11 mouse cellular contexts compared by ENCODE assay signal in the genomic region with DNA sequence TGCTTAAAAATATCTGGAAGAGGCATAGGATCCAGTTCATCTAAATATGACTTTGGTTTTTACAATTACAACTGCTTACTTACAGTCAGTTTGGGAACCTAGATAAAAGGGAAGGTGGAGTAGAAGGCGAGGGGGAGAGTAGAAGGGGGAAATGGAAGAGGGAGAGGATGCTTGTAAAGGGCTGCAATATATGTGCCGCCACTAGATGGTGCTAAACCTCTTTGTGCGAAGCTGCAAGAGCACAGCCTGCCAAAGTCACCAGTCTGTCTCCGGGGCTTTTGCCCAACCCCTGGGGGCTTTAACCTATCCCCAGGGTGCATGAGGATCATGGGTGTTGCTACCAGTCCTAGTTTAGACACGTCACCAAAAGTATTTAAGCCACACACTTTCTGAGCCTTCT. TPM values are rescaled to one million over a fixed set of nuclear protein-coding genes. Genes with fewer than 3 reads are reported as not detected.
A peak's percentile ranks its signal among the peaks of the same experiment; 100 is the strongest.
DNase-seq lines count a peak whose midpoint lies in the region; ATAC-seq and TF ChIP-seq lines count a peak whose summit lies in the region.
"Not testable (repeated sequence)": the region's sequence is repeated elsewhere in the genome, so short reads cannot be mapped to it uniquely, and the experiment has no call there.
"Had no signal": no experiment of that assay in that cellular context is flagged by ENCODE, and none has a peak within 500 bp of the region (broad histone marks: within the 10 kb centered on the region; RNA-seq: fewer than 3 reads in every experiment).

No protein-coding gene starts in this region.

- peak; percentile 64 for DNase-seq in 416B (ENCODE audit: low read depth)
- DNase-seq in adrenal gland, adult 2 months: peak; percentile 7
- peak; percentile 4 for DNase-seq in gastrocnemius, postnatal 14 days
- peak; percentile 32 for DNase-seq in kidney, adult 9 months
- peak; percentile 83 for DNase-seq in limb, embryonic 11.5 days (ENCODE audit: low spot score)
- peak; percentile 55 for DNase-seq in midbrain, postnatal 0 days (ENCODE audit: low spot score)
- peak; percentile 58 for DNase-seq in stomach, postnatal 0 days (ENCODE audit: low spot score)

- peak; percentile 74 for TF ChIP-seq CTCF in midbrain, postnatal 0 days (IDR thresholded peaks at IDR 0.05)
- TF ChIP-seq CTCF in stomach, postnatal 0 days (IDR thresholded peaks at IDR 0.05; ENCODE audit: low read depth): peak; percentile 78

- H3K4me3 ChIP-seq in limb, embryonic 11.5 days (ENCODE audit: low read depth, low read length); midbrain, postnatal 0 days (ENCODE audit: low read depth, low read length); stomach, postnatal 0 days (ENCODE audit: low read depth, low read length): not testable (repeated sequence)

- not testable (repeated sequence) for H3K4me2 ChIP-seq in limb, embryonic 11.5 days (ENCODE audit: low read depth, severe bottlenecking); midbrain, postnatal 0 days (ENCODE audit: low read depth, low read length, poor library complexity, severe bottlenecking); stomach, postnatal 0 days (replicated peaks; ENCODE audit: low read depth)

- not testable (repeated sequence) for H3K36me3 ChIP-seq in limb, embryonic 11.5 days (ENCODE audit: control insufficient read depth, insufficient read depth, low read length); midbrain, postnatal 0 days (ENCODE audit: insufficient read depth, low read length); stomach, postnatal 0 days (ENCODE audit: control insufficient read depth, insufficient read depth, low read length)

- not testable (repeated sequence) for TF ChIP-seq EP300 in stomach, postnatal 0 days (optimal IDR thresholded peaks at IDR 0.05)

- not testable (repeated sequence) for H3K27ac ChIP-seq in limb, embryonic 11.5 days (replicated peaks; ENCODE audit: low read depth, low read length); midbrain, postnatal 0 days (ENCODE audit: low read depth, low read length); stomach, postnatal 0 days (replicated peaks)

- intact Hi-C loops in gastrocnemius, postnatal 14 days (cut with DNase I; ENCODE audit: low total_unique reads): not testable (repeated sequence)

- ATAC-seq in common myeloid progenitor, adult 5-6 weeks (replicated peaks; ENCODE audit: low read depth, poor library complexity, severe bottlenecking): peak; percentile 50; the same call in 1 of the 2 replicates
- not testable (repeated sequence) for ATAC-seq in limb, embryonic 11.5 days (ENCODE audit: insufficient number of reproducible peaks, low FRiP score, low TSS enrichment, low read depth); midbrain, postnatal 0 days (ENCODE audit: low FRiP score); stomach, postnatal 0 days (ENCODE audit: low FRiP score, low TSS enrichment)

- not testable (repeated sequence) for H3K9ac ChIP-seq in limb, embryonic 11.5 days (ENCODE audit: low read length); midbrain, postnatal 0 days (replicated peaks; ENCODE audit: low read length, poor library complexity, severe bottlenecking); stomach, postnatal 0 days (ENCODE audit: low read length)

- 12% methylated on average over 5 of the region's 5 CpGs for WGBS in limb, embryonic 11.5 days
- 9% methylated on average over 4 of the region's 5 CpGs for WGBS in midbrain, postnatal 0 days
- 8% methylated on average over 5 of the region's 5 CpGs for WGBS in stomach, postnatal 0 days

- H3K4me1 ChIP-seq in limb, embryonic 11.5 days (ENCODE audit: control insufficient read depth, insufficient read depth, low read length); midbrain, postnatal 0 days (ENCODE audit: insufficient read depth, low read length); stomach, postnatal 0 days (replicated peaks; ENCODE audit: control insufficient read depth, insufficient read depth): not testable (repeated sequence)

- H3K9me3 ChIP-seq in limb, embryonic 11.5 days (ENCODE audit: control insufficient read depth, low read length); midbrain, postnatal 0 days (ENCODE audit: low read length); stomach, postnatal 0 days (ENCODE audit: control insufficient read depth, low read length): not testable (repeated sequence)

- H3K27me3 ChIP-seq in limb, embryonic 11.5 days (ENCODE audit: control insufficient read depth, insufficient read depth, low read length); midbrain, postnatal 0 days (ENCODE audit: insufficient read depth, low read length); stomach, postnatal 0 days (ENCODE audit: control insufficient read depth, insufficient read depth, low read length): not testable (repeated sequence)

RNA-seq across cellular contexts. Expression of a gene that starts 11.6 kb away (rescaled TPM):
- total RNA-seq in adrenal gland, adult 2 months (2021): 1 to 10 TPM in 1 of 2 experiments, under 1 TPM in 1; 0.52 to 3.8 TPM
- not detected in 2 replicates for polyA plus RNA-seq in adrenal gland, adult 2 months (2012; rRNA removed)
- total RNA-seq in common myeloid progenitor, adult 5-6 weeks (2017): not detected in 2 replicates
- total RNA-seq in gastrocnemius, postnatal 14 days (2021): under 1 TPM in 1 of 2 experiments, not detected in 1; 0.39 TPM
- polyA plus RNA-seq in limb, embryonic 11.5 days (2014; fragmentation: Nextera tagmentation; extraction: Ambion mirVana): not detected in 2 replicates
- not detected in 2 replicates for total RNA-seq in midbrain, postnatal 0 days (2014; rRNA removed)
- not detected in 2 replicates for polyA plus RNA-seq in midbrain, postnatal 0 days (2015; fragmentation: Nextera tagmentation; extraction: Ambion mirVana)
- polyA plus RNA-seq in stomach, postnatal 0 days (2015; fragmentation: Nextera tagmentation; extraction: Ambion mirVana): not detected in 2 replicates
- polyA plus RNA-seq: erythroblast, embryonic 14.5 days; heart, embryonic 16.5 days; limb, embryonic 12.5 days had no signal

Comparison
In these comparisons a context has a peak if more than half of its experiments do, and no peak if none do; other contexts are left out.
1. DNase-seq: peak in every context shown above with its lines; median percentile 83 in limb, embryonic 11.5 days; 64 in 416B; 58 in stomach, postnatal 0 days; 55 in midbrain, postnatal 0 days; 32 in kidney, adult 9 months; 7 in adrenal gland, adult 2 months; 4 in gastrocnemius, postnatal 14 days.